Mouse (Mus musculus) kidney, embryonic 16.5 days (tissue): Measurements from ENCODE around the gene Rnaseh2c. TPM values are rescaled to one million over a fixed set of nuclear protein-coding genes. Genes with fewer than 3 reads are reported as not detected.

Experiments
- ATAC-seq: fragments of 200-750 bp; cut with Nextera tagmentation; 2 replicates; pipeline ENCODE4 v1.8.0; 2017; ENCODE audit warnings: moderate TSS enrichment; ENCODE audit not compliant: low FRiP score, low TSS enrichment
- H3K27ac ChIP-seq: fragments of 300-500 bp; sonication (generic); 2 replicates; pipeline ENCODE4 v1.5.1; 2014; ENCODE audit warnings: low read length
- H3K27me3 ChIP-seq: fragments of 300-500 bp; sonication (generic); 2 replicates; pipeline ENCODE4 v1.6.1; 2014; ENCODE audit warnings: low read length, control low read depth, mixed read lengths; ENCODE audit not compliant: insufficient read depth
- H3K36me3 ChIP-seq: fragments of 300-500 bp; sonication (generic); 2 replicates; pipeline ENCODE4 v1.6.1; 2014; ENCODE audit warnings: low read length, control low read depth, mixed read lengths; ENCODE audit not compliant: insufficient read depth
- H3K4me1 ChIP-seq: fragments of 300-500 bp; sonication (generic); 2 replicates; pipeline ENCODE4 v1.6.1; 2014; ENCODE audit warnings: low read length, control low read depth, mixed read lengths; ENCODE audit not compliant: insufficient read depth
- H3K4me2 ChIP-seq: fragments of 300-500 bp; sonication (generic); replicated peaks from 2 replicates; pipeline ENCODE4 v1.6.1; 2014; ENCODE audit warnings: low read depth, low read length
- H3K4me3 ChIP-seq: fragments of 300-500 bp; sonication (generic); 2 replicates; pipeline ENCODE4 v1.5.1; 2014; ENCODE audit warnings: mild to moderate bottlenecking, low read length
- H3K9ac ChIP-seq: fragments of 300-500 bp; sonication (generic); replicated peaks from 2 replicates; pipeline ENCODE4 v1.6.1; 2014; ENCODE audit warnings: low read length
- H3K9me3 ChIP-seq: fragments of 300-500 bp; sonication (generic); 2 replicates; pipeline ENCODE4 v1.6.1; 2016; ENCODE audit warnings: low read length, control low read depth
- WGBS: fragments of 180-500 bp; shearing (Covaris S2); extraction: QIAGEN DNeasy Blood & Tissue Kit; methylation state at CpG from one replicate; pipeline ENCODE4 v1.1.7; 2014; 5-methylcytosine and 5-hydroxymethylcytosine counted together
- polyA plus RNA-seq: library from polyadenylated mRNA; unstranded; fragments of >200 nt; fragmentation: Nextera tagmentation; extraction: Ambion mirVana; gene quantifications from 2 replicates; pipeline ENCODE4 v1.2.1, GENCODE M21; 2015

The Rnaseh2c gene
- polyA plus RNA-seq, 1 experiment from 2014 or later = 146 TPM

- ATAC-seq = no peak
- no peak overlapping the region for H3K4me2 ChIP-seq
- peaks cover 17% of the 10 kb centered on the region for H3K4me1 ChIP-seq
- no peak overlapping the region for H3K4me3 ChIP-seq
- H3K9me3 ChIP-seq = no peaks in the 10 kb centered on the region
- no peak overlapping the region for H3K9ac ChIP-seq
- peaks cover 58% of the 10 kb centered on the region for H3K36me3 ChIP-seq
- H3K27ac ChIP-seq = no peak overlapping the region
- 94% methylated on average over 17 of the region's 17 CpGs for WGBS
- H3K27me3 ChIP-seq = no peaks in the 10 kb centered on the region
These were observed 39.3 kb downstream of the Rnaseh2c start for GRCm38 (mm10) chr19:5641021-5641420.

DNA sequence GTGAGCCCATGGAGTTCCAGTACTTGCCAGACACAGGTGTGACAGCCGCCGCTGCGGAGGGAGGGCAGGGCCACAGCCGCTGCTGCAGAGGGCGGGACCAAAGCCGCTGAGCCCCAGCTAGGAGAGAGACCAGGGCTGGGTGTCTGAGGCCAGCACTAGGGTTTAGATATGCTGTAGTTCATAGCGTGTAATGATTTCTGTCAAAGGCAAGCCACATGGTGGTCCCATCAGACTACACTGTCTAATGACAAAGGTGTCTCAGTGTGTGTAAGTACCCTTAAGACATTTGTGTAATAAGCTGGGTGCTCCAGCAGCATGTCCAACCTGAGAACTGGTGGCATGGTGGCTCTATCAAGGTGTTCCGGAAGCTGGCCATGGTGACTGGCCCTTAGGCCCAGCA, 40.0 kb downstream of the Rnaseh2c start:
- Histone ChIP-seq H3K27me3 (no peaks in the 10 kb centered on the region), H3K4me1 (peaks cover 14% of the 10 kb centered on the region), H3K27ac (no peak overlapping the region), H3K4me3 (no peak overlapping the region), H3K4me2 (no peak overlapping the region), H3K9ac (no peak overlapping the region), H3K9me3 (no peaks in the 10 kb centered on the region), H3K36me3 (peaks cover 64% of the 10 kb centered on the region)
- no peak for ATAC-seq
- 88% methylated on average over 8 of the region's 8 CpGs for WGBS

DNA sequence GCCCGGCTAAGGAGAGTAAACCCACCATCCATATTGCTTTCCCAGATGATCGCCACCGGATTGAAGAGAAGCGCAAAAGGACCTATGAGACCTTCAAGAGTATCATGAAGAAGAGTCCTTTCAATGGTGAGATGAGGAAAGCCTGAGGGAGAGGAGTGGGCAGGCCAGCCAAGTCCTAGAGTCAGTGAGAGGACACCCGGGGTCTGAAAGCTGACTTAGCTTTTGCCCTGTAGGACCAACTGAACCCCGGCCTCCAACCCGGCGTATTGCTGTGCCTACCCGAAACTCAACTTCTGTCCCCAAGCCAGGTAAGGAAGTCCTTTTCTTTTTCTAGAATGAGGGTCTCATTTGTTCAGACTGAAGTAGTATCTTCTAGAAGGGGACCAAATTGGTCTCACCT, 43.6 kb downstream of the Rnaseh2c start:
- WGBS = 94% methylated on average over 9 of the region's 9 CpGs
- Histone ChIP-seq H3K9me3 (no peaks in the 10 kb centered on the region), H3K36me3 (peaks cover 69% of the 10 kb centered on the region), H3K27ac (no peak overlapping the region), H3K4me2 (no peak overlapping the region), H3K27me3 (no peaks in the 10 kb centered on the region), H3K4me3 (no peak overlapping the region), H3K4me1 (peaks cover 18% of the 10 kb centered on the region), H3K9ac (no peak overlapping the region)
- no peak for ATAC-seq

DNA sequence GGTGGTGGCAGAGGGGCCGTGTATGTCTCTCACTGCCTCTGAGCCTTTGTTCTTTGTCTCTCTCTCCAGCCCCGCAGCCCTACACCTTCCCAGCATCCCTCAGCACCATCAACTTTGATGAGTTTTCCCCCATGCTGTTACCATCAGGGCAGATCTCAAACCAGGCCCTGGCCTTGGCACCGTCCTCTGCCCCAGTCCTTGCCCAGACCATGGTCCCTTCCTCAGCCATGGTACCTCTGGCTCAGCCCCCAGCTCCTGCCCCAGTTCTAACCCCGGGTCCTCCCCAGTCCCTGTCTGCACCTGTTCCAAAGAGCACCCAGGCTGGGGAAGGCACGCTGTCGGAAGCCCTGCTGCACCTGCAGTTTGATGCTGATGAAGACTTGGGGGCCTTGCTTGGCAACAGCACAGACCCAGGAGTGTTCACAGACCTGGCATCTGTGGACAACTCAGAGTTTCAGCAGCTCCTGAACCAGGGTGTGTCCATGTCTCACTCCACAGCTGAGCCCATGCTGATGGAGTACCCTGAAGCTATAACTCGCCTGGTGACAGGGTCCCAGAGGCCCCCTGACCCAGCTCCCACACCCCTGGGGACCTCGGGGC, 45.2 kb downstream of the Rnaseh2c start:
- no peaks in the 10 kb centered on the region for H3K9me3 ChIP-seq
- H3K27me3 ChIP-seq = no peaks in the 10 kb centered on the region
- no peak for ATAC-seq
- H3K9ac ChIP-seq = no peak overlapping the region
- WGBS = 93% methylated on average over 8 of the region's 8 CpGs
- no peak overlapping the region for H3K4me2 ChIP-seq
- H3K27ac ChIP-seq = no peak overlapping the region
- peaks cover 54% of the 10 kb centered on the region for H3K36me3 ChIP-seq
- peaks cover 16% of the 10 kb centered on the region for H3K4me1 ChIP-seq
- H3K4me3 ChIP-seq = no peak overlapping the region

DNA sequence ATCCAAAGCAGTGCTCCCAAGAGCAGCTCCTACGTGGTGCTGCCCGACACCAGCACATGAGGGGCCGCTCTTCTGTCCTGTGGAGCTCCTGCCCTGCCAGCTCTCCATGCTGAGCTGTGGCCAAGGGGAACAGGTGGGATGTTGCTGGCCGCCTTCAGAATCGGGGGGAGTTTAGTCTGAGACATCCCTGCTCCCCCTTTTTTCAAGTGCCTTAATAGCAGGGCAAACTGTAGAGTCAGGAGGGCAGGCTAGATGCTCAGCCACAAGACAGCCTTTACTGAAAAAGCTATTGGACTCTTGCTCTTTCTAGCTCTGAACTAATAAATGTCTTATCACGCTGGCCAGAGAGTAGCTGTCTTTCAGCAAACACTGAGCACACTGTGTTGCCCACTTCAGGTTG, 46.1 kb downstream of the Rnaseh2c start:
- ATAC-seq = no peak
- Histone ChIP-seq H3K27me3 (no peaks in the 10 kb centered on the region), H3K9me3 (no peaks in the 10 kb centered on the region), H3K9ac (peak overlapping the region; percentile 29; the same call in 1 of the 2 replicates), H3K36me3 (peaks cover 53% of the 10 kb centered on the region), H3K27ac (peak overlapping the region; percentile 93), H3K4me1 (peaks cover 16% of the 10 kb centered on the region), H3K4me2 (no peak overlapping the region), H3K4me3 (no peak overlapping the region)
- 94% methylated on average over 6 of the region's 6 CpGs for WGBS

DNA sequence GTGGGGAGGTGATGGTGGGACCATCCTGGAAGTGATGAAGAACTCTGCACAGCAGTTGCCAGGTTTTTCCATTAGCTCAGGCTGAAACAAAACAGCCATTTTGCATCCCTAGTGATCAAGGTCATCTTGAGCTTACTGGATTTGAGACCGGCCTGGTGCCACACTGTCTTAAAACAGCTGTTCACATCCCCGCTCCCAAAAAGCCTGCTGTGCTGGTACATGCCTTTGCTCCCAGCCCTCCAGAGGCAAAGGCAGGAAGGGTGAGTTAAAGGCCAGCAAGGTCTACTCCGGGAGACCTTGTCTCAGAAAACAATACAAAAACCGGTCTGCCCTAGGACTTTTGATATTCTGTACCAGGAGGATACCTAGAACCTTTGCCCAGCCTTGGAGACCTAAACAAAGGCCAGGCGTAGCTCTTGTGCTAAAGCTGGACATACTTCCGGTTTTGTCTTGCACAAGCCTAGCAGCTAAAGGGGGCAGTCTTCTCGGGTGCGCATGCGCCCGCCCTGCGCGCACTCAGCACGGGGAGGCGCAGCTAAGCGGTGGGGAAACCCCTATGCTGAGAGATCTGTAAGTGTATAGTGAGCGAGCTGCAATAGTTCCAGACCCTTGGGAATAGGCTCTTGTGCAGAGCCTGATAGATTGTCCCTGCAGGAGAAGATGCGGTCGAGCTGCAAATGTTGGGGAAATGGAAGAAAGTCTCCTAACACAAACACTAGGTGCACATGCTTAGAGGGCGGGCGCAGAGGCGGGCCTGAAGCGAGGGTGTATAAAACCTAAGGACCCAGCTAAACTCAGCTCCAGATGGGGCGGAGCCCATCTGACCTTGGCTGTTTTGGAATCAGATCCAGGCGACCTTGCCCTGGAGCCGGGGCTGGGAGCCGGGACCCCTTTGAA, 47.0 kb downstream of the Rnaseh2c start:
- Histone ChIP-seq H3K4me3 (peak overlapping the region; percentile 37), H3K4me2 (peak overlapping the region; percentile 63), H3K4me1 (peaks cover 16% of the 10 kb centered on the region), H3K36me3 (peaks cover 52% of the 10 kb centered on the region), H3K9ac (peak overlapping the region; percentile 29), H3K27me3 (no peaks in the 10 kb centered on the region), H3K27ac (peak overlapping the region; percentile 93), H3K9me3 (no peaks in the 10 kb centered on the region)
- peak; percentile 92 for ATAC-seq
- 12% methylated on average over 26 of the region's 26 CpGs for WGBS

DNA sequence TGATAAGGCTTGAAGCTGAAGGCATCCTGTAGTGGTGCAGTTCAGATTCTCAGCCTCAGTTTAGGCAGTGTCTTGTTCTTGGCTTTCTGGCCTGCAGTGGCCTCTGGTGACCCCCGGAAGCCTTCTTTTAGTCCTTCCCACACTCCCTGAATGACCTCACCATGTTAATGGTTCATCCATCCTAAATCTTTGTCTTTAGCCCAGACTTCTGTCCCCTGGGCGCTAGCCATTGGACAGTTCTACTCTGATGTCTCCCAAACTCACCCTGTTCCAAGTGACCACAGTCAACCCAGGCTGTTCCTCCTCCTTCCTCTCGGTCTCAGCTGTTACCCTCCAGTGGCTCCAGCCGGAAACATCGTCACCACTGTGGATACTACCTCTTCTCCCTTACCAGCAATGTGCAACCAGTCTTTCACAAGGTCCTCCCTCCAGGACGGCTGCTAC, 47.6 kb downstream of the Rnaseh2c start:
- peak; percentile 7; the same call in 1 of the 2 replicates for ATAC-seq
- 34% methylated on average over 6 of the region's 6 CpGs for WGBS
- H3K27me3 ChIP-seq = no peaks in the 10 kb centered on the region
- peak overlapping the region; percentile 63 for H3K4me2 ChIP-seq
- H3K36me3 ChIP-seq = peaks cover 49% of the 10 kb centered on the region
- peak overlapping the region; percentile 93 for H3K27ac ChIP-seq
- no peaks in the 10 kb centered on the region for H3K9me3 ChIP-seq
- peak overlapping the region; percentile 29 for H3K9ac ChIP-seq
- peak overlapping the region; percentile 37 for H3K4me3 ChIP-seq
- peaks cover 20% of the 10 kb centered on the region for H3K4me1 ChIP-seq

DNA sequence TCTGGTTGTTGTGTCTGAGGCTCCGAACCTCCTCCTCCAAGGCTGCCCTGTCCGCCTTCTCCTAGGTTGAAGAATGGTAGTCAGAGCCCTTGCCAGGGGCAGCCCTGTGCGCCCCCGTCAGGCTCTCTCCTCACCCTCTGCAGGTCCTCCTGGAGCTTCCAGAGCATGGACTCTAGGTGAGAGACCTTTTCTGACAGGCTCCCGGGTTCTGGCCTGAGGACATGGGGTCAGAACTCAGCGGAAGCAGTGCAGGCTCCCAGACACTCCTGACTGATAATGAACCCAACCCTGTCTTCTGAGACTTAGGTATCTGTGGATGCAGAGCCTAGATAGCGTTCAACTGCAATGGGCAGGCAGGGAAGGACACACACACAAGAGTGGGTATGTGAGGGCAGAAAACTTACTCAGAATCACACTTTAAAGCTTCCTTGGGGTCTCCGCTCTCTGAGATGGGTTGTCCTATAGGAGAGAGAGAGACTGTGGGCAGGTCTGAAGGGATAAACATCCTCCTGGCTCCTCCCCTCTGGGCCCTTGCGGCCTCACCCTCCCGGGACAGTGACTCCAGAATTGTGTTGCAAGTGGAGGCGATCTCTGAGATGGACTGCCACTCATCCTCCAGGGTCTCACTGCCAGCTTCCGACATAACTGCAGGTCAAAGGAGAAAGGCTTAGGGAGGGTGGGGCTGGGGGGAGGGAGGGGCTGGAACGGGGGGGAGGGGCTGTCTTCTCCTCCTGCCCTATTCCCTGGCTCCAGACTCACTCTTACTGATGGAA, 50.0 kb downstream of the Rnaseh2c start:
- Histone ChIP-seq H3K9ac (no peak overlapping the region), H3K9me3 (no peaks in the 10 kb centered on the region), H3K4me3 (no peak overlapping the region), H3K27me3 (no peaks in the 10 kb centered on the region), H3K4me2 (no peak overlapping the region), H3K27ac (no peak overlapping the region), H3K36me3 (peaks cover 28% of the 10 kb centered on the region), H3K4me1 (peaks cover 28% of the 10 kb centered on the region)
- WGBS = 68% methylated on average over 12 of the region's 13 CpGs
- ATAC-seq = no peak

GRCm38 (mm10) chr19:5652570-5652969, 50.9 kb downstream of the Rnaseh2c start:
- ATAC-seq = no peak
- H3K4me1 ChIP-seq = peaks cover 31% of the 10 kb centered on the region
- H3K27ac ChIP-seq = no peak overlapping the region
- H3K9me3 ChIP-seq = no peaks in the 10 kb centered on the region
- WGBS = 77% methylated on average over 6 of the region's 6 CpGs
- no peak overlapping the region for H3K4me3 ChIP-seq
- H3K4me2 ChIP-seq = no peak overlapping the region
- H3K36me3 ChIP-seq = peaks cover 22% of the 10 kb centered on the region
- H3K27me3 ChIP-seq = no peaks in the 10 kb centered on the region
- H3K9ac ChIP-seq = no peak overlapping the region
